Mouse (Mus musculus) B cell, adult 67 days (primary cell): ENCODE data around the gene Ttc7. TPM values are rescaled to one million over a fixed set of nuclear protein-coding genes. Genes with fewer than 3 reads are reported as not detected.

Experiments
- total RNA-seq, 2 experiments: library from RNA; stranded (reverse); gene quantifications; 4 replicates each; pipeline ENCODE4 v1.2.4; 2023

Ttc7 gene
- 100 to 1,000 TPM; 174 to 177 TPM for total RNA-seq

GRCm38 (mm10) chr17:87282706-87283053 lies at the start of gene Ttc7:
TSS of gene Ttc7 (plus strand) at chr17:87282886.

GRCm38 (mm10) chr17:87265792-87266186 lies 16.9 kb upstream of the Ttc7 start, which contains the start of gene Mcfd2:
TSS of gene Mcfd2 (minus strand) at chr17:87265935.

DNA sequence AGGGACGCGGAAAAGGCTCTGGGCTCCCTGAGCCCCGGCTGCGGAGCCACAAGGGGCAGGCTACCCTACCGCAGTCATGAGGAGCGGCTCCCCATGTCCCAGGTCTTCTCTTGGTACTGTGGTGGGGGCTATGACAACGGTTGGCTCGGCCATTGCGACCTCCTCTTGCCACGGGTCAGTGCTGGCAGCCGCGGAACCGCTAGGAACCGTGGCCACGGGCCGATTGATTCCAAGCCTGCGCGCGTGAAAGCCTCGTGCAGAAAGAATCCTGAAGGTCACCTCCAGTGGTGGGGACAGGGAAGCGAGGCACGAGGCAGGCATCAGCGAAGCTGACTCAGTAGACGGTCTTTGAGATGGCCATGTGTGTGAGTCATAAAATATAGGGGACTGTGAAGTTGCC lies 144.8 kb downstream of the Ttc7 start, which contains the start of gene Stpg4:
TSS of gene Stpg4 (minus strand) at position 231 of the 400 bp plus-strand sequence.

Other genes starting within 250 kb of the Ttc7 start
- 10 to 100 TPM; 38.1 to 40.2 TPM for gene Socs5, start 175.2 kb upstream of the Ttc7 start, total RNA-seq
- 10 to 100 TPM; 19.7 to 21.0 TPM for gene Mcfd2, start 17.0 kb upstream of the Ttc7 start, total RNA-seq
- 1 to 10 TPM in 1 of 2 experiments, not detected in 1; 1.2 TPM for gene Stpg4, start 144.9 kb downstream of the Ttc7 start, total RNA-seq
- 100 to 1,000 TPM; 400 to 473 TPM for gene Calm2, start 164.0 kb downstream of the Ttc7 start, total RNA-seq